Mouse (Mus musculus): Measurements from ENCODE around the gene Svep1. TPM values are rescaled to one million over a fixed set of nuclear protein-coding genes. Genes with fewer than 3 reads are reported as not detected.

The Svep1 gene
- total RNA-seq, 2 experiments from 2014 or later, result 20.8 to 24.5 TPM

GRCm38 (mm10) chr4:58173401-58173800, 33.3 kb downstream of the Svep1 start:
- no peak for DNase-seq (ENCODE audit: low spot score in 2 of 2)

GRCm38 (mm10) chr4:58170430-58170829, 36.2 kb downstream of the Svep1 start:
- no peak for DNase-seq (ENCODE audit: low spot score in 2 of 2)

- no peak for DNase-seq (ENCODE audit: low spot score in 2 of 2)
These were observed 36.7 kb downstream of the Svep1 start for GRCm38 (mm10) chr4:58169918-58170317.

- no peak for DNase-seq (ENCODE audit: low spot score in 2 of 2)
These were observed 38.3 kb downstream of the Svep1 start for GRCm38 (mm10) chr4:58168366-58168765.

- DNase-seq (ENCODE audit: low spot score in 2 of 2), result no peak
These were observed 40.9 kb downstream of the Svep1 start for GRCm38 (mm10) chr4:58165711-58166110.

- DNase-seq (ENCODE audit: low spot score in 2 of 2), result no peak
These were observed 44.8 kb downstream of the Svep1 start for GRCm38 (mm10) chr4:58161901-58162300.

GRCm38 (mm10) chr4:58159564-58159963, 47.1 kb downstream of the Svep1 start:
- no peak for DNase-seq (ENCODE audit: low spot score in 2 of 2)

- DNase-seq (ENCODE audit: low spot score in 2 of 2), result no peak
These were observed 56.4 kb downstream of the Svep1 start for GRCm38 (mm10) chr4:58150301-58150700.

- DNase-seq (ENCODE audit: low spot score in 2 of 2), result no peak
These were observed 57.5 kb downstream of the Svep1 start for GRCm38 (mm10) chr4:58149186-58149585.

GRCm38 (mm10) chr4:58148547-58148946, 58.1 kb downstream of the Svep1 start:
- no peak for DNase-seq (ENCODE audit: low spot score in 2 of 2)

- DNase-seq (ENCODE audit: low spot score in 2 of 2), result no peak
These were observed 60.0 kb downstream of the Svep1 start for GRCm38 (mm10) chr4:58146676-58147075.

GRCm38 (mm10) chr4:58139764-58140556, 66.7 kb downstream of the Svep1 start:
- no peak for DNase-seq (ENCODE audit: low spot score in 2 of 2)

GRCm38 (mm10) chr4:58139241-58139640, 67.4 kb downstream of the Svep1 start:
- no peak for DNase-seq (ENCODE audit: low spot score in 2 of 2)

- DNase-seq (ENCODE audit: low spot score in 2 of 2), result no peak
These were observed 72.9 kb downstream of the Svep1 start for GRCm38 (mm10) chr4:58133610-58134309.

GRCm38 (mm10) chr4:58129844-58130243, 76.8 kb downstream of the Svep1 start:
- DNase-seq (ENCODE audit: low spot score in 2 of 2), result no peak

GRCm38 (mm10) chr4:58127024-58127423, 79.6 kb downstream of the Svep1 start:
- DNase-seq (ENCODE audit: low spot score in 2 of 2), result no peak

GRCm38 (mm10) chr4:58115452-58115851, 91.2 kb downstream of the Svep1 start:
- DNase-seq (ENCODE audit: low spot score in 2 of 2), result no peak

GRCm38 (mm10) chr4:58111008-58111407, 95.7 kb downstream of the Svep1 start:
- DNase-seq (ENCODE audit: low spot score in 2 of 2), result no peak

GRCm38 (mm10) chr4:58109793-58110192, 96.9 kb downstream of the Svep1 start:
- no peak for DNase-seq (ENCODE audit: low spot score in 2 of 2)

- no peak for DNase-seq (ENCODE audit: low spot score in 2 of 2)
These were observed 98.3 kb downstream of the Svep1 start for GRCm38 (mm10) chr4:58108364-58108763.

GRCm38 (mm10) chr4:58097732-58098131, 108.9 kb downstream of the Svep1 start:
- no peak for DNase-seq (ENCODE audit: low spot score in 2 of 2)

GRCm38 (mm10) chr4:58086738-58087137, 119.9 kb downstream of the Svep1 start:
- DNase-seq (ENCODE audit: low spot score in 2 of 2), result no peak

- DNase-seq (ENCODE audit: low spot score in 2 of 2), result no peak
These were observed 120.5 kb downstream of the Svep1 start for GRCm38 (mm10) chr4:58086151-58086550.

Measured in gastrocnemius, postnatal 4 days (tissue).